Mouse (Mus musculus) gastrocnemius, postnatal 4 days (tissue): ENCODE results near the gene Npl. TPM values are rescaled to one million over a fixed set of nuclear protein-coding genes. Genes with fewer than 3 reads are reported as not detected.

Experiments used
- DNase-seq, 2 experiments: peaks; one replicate each; pipeline ENCODE4 v3.0.0; 2021 to 2022; ENCODE audit warnings: low spot score in 2 of 2, mixed read lengths in 2 of 2
- long read RNA-seq, 2 experiments: library from polyadenylated mRNA; stranded (forward); transcript quantifications; one replicate each; pipeline ENCODE4 v2.0.0; 2021
- total RNA-seq, 2 experiments: library from RNA; stranded (reverse); gene quantifications; 2 replicates each; pipeline ENCODE4 v1.2.3; 2021

Gene Npl
- 1 to 10 TPM; 5.2 to 5.6 TPM for total RNA-seq
- long read RNA-seq, experiment 1, transcript Npl-201 (12 exons, 1,735 nt), result major isoform, 14 of 15 reads
- long read RNA-seq, experiment 1, partial matches to known transcripts, result 0 of 15 reads
- long read RNA-seq, experiment 1, other reads (novel, unspliced or antisense), result 1 of 15 reads
- long read RNA-seq, experiment 2, partial matches to known transcripts, result 1 of 5 reads
- long read RNA-seq, experiment 2, other reads (novel, unspliced or antisense), result 0 of 5 reads

GRCm38 (mm10) chr1:153549536-153550199, at the start of gene Npl:
Npl (minus strand) TSS chr1:153550045.
- DNase-seq, result peak; percentile 60 to 74

- no peak for DNase-seq
Measured at GRCm38 (mm10) chr1:153599302-153600045, 49.6 kb upstream of the Npl start.

GRCm38 (mm10) chr1:153598773-153599172, 48.9 kb upstream of the Npl start:
- no peak for DNase-seq

- no peak for DNase-seq
Measured at GRCm38 (mm10) chr1:153593678-153594077, 43.8 kb upstream of the Npl start.

- no peak for DNase-seq
Measured at GRCm38 (mm10) chr1:153590176-153590734, 40.4 kb upstream of the Npl start.

- DNase-seq, result no peak
Measured at GRCm38 (mm10) chr1:153587956-153588355, 38.1 kb upstream of the Npl start.

GRCm38 (mm10) chr1:153586826-153587225, 37.0 kb upstream of the Npl start:
- DNase-seq, result no peak

GRCm38 (mm10) chr1:153585752-153586151, 35.9 kb upstream of the Npl start:
- no peak for DNase-seq

- no peak for DNase-seq
Measured at GRCm38 (mm10) chr1:153583189-153583588, 33.3 kb upstream of the Npl start.

GRCm38 (mm10) chr1:153574730-153575129, 24.9 kb upstream of the Npl start:
- DNase-seq, result no peak

GRCm38 (mm10) chr1:153572271-153573043, 22.6 kb upstream of the Npl start:
- no peak for DNase-seq

- no peak for DNase-seq
Measured at GRCm38 (mm10) chr1:153565701-153566100, 15.9 kb upstream of the Npl start.

- no peak for DNase-seq
Measured at GRCm38 (mm10) chr1:153564701-153565100, 14.9 kb upstream of the Npl start.

- no peak for DNase-seq
Measured at GRCm38 (mm10) chr1:153563675-153564074, 13.8 kb upstream of the Npl start.

GRCm38 (mm10) chr1:153560805-153561204, 11.0 kb upstream of the Npl start:
- no peak for DNase-seq

- no peak for DNase-seq
Measured at GRCm38 (mm10) chr1:153559701-153560100, 9.9 kb upstream of the Npl start.

- DNase-seq, result peak; percentile 55 to 61
Measured at GRCm38 (mm10) chr1:153559126-153559647, 9.3 kb upstream of the Npl start.

- DNase-seq, result peak in 1 of 2 experiments; percentile 25
Measured at GRCm38 (mm10) chr1:153556896-153557295, 7.1 kb upstream of the Npl start.

- DNase-seq, result no peak
Measured at GRCm38 (mm10) chr1:153556202-153556601, 6.4 kb upstream of the Npl start.

GRCm38 (mm10) chr1:153550814-153551213, 969 bp upstream of the Npl start:
- peak in 1 of 2 experiments; percentile 56 for DNase-seq

- no peak for DNase-seq
Measured at GRCm38 (mm10) chr1:153547555-153547954, 2.3 kb downstream of the Npl start.
